Mouse (Mus musculus) spleen, postnatal 4 days (tissue): Measurements from ENCODE around the gene Cmtr1.

Experiments
- DNase-seq, 2 experiments: peaks; one replicate each; pipeline ENCODE4 v3.0.0; 2022; ENCODE audit warnings: low spot score in 2 of 2

Cmtr1 gene

DNA sequence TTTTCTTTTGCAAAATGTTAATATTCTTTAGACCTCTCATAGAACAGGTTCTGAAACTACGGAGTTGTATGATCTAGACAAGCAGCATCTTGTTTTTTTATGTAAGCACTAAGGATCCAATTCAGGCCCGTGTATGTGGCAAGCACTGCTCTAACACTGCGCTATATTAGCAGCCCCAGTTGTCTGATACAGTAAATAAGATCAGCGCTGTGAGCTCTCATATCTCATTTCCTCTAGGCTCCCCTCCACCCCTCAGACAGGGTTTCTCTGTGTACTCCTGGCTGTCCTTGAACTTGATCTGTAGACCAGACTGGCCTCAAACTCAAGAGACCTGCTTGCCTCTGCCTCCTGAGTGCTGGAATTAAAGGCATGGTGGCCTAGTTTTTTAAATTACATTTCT, 8.6 kb downstream of the Cmtr1 start:
- no peak for DNase-seq

DNA sequence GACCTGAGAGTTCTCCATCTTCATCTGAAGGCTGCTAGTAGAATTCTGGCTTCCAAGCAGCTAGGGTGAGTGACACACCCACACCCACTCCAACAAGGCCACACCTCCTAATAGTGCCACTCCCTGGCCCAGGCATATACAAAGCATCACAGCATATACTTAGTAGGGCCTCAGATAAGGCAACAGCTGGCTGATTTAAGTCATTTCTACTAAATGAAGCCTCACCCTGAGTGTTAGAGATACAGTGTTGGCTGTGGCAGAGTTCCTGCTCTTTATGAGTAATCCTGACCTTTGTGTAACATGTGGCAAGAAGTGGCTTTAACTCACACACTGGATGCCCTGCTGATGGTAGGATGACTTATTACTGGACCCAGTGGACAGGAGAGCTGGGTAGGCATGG, 9.5 kb downstream of the Cmtr1 start:
- peak in 1 of 2 experiments; percentile 49 for DNase-seq

GRCm38 (mm10) chr17:29671021-29671420, 10.6 kb downstream of the Cmtr1 start:
- DNase-seq = no peak

GRCm38 (mm10) chr17:29673325-29673724, 12.9 kb downstream of the Cmtr1 start:
- DNase-seq = no peak

DNA sequence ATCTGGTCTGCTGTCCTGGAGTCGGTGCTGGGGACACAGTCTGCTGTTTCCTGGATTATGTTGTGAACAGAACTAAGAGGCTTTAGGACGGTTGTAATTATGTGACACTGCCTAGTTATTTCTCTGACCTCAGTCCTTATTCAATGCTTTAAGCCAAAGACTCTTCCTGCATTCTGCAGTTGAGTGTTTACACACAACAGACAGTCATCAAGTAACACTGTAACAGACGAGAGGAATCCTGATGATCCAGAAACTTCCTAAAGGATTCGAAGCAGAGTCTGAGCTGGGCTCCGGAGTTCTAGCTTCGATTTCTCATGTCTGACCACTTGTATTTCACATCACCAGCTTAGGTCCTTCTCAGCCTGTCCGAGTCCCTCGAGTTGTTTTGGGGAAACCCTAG, 18.1 kb downstream of the Cmtr1 start:
- no peak for DNase-seq

DNA sequence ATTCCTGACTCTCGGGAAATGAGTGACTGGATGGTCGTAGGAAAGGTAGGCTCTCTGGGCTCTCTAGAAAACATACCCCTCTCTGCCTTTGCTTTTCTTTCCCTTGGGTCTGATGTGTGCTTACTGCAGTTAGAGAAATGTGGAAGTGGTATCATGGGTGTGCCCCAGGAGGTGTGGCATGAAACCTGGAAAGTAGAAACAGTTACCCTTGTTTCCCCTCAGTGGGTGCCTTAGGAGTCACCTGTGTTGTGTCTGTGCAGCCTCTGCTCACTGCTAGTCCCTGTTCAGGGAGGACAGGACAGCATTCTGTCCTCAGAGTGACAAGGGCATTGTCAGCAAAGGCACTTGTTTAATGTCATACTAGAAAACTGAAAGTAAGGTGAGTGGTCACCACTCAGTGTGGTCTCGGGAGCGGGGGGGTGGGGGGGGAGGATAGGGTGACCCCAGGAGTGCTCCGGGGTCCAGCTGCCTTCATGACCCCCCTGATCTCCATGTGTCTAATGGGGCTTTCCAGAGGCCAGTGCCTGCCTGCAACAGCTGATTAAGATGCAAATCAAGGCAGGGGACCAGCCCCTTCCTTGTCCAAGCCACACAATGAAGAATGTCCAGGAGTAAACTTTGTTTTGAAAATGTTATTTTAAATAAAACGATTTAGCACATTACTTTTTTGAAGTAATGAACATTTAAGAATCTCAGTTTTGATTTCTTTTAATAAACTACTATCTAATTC, 18.8 kb downstream of the Cmtr1 start:
- no peak for DNase-seq

- DNase-seq = no peak
Measured at GRCm38 (mm10) chr17:29680174-29680573, 19.8 kb downstream of the Cmtr1 start.

GRCm38 (mm10) chr17:29680921-29681320, 20.5 kb downstream of the Cmtr1 start:
- DNase-seq = no peak

DNA sequence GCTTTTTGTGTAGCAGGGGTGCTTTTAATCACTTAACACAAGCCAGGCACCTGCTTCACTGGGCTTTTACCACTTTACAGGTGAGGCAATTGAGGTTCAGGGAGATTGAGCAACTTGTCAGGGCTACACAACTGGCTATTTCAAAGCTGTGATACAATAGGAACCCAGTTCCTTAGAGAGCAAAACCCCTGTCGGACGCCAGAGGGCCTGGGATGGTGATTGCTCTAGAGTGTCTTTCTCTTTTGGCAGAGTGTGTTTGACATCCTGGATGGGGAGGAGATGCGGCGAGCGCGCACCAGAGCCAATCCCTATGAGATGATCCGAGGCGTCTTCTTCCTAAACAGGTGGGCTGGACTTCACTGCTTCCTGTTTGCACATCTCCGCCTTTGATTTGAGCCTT, 21.3 kb downstream of the Cmtr1 start:
- DNase-seq = no peak

GRCm38 (mm10) chr17:29682261-29682660, 21.9 kb downstream of the Cmtr1 start:
- DNase-seq = no peak

DNA sequence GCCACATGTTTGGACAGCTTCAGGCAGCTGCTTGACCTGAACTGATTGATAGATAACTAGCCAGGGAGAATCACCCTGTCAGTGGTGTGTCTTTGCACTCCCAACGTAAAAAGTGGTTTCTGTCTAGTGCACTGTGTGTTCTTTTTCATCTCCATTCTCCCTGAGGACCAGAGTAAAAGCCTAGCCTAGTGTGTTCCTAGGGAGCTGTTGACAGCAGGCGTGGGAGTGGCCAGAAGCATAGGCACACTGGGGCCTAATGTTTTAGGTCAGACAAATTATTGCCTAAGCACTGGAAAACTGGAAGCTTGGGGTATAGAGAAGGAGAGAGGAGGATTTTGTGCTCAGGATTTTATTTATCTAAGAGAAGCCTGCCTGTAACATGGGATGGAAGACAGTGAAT, 22.7 kb downstream of the Cmtr1 start:
- no peak for DNase-seq

GRCm38 (mm10) chr17:29684275-29684674, 23.9 kb downstream of the Cmtr1 start:
- no peak for DNase-seq

DNA sequence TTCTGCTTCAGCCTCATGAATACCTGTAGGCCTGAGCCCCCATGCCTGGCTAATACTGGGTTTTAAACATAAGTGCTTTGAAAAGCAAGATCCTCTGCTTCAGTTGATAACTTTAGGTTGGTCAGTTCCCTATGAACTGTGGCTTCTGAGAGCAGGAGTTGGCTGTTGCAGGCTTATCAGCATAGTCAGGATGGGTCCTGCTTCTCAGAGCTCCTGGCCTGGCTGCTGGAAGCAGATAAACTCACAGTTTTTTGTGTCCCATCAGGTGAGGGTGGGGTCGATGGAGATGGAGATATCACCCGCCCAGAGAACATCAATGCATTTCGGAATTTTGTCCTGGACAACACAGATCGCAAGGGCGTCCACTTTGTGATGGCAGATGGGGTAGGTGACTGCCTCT, 26.4 kb downstream of the Cmtr1 start:
- peak in 1 of 2 experiments; percentile 65 for DNase-seq

DNA sequence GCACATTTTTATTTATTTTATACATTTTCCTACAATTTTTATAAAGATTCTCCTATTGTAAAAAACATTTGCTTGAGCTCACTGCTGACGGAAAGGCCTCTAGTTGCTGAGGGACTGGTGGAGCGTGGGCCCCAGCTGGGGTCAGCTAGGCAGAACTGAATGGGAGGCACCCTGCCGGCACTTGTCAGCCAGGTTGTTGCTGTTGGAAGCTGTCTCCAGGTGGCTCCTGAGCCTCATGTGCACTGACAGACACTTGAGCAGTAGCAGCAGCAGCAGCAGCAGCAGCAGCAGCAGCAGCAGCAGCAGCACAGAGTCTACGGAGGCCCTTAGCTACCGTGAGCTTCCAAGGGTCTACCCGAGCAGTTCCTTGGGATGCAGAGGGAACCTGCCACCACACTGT, 27.0 kb downstream of the Cmtr1 start:
- DNase-seq = peak in 1 of 2 experiments; percentile 63

GRCm38 (mm10) chr17:29688610-29689009, 28.2 kb downstream of the Cmtr1 start:
- DNase-seq = no peak

- no peak for DNase-seq
Measured at GRCm38 (mm10) chr17:29690257-29690656, 29.9 kb downstream of the Cmtr1 start.

- DNase-seq = no peak
Measured at GRCm38 (mm10) chr17:29692827-29693226, 32.4 kb downstream of the Cmtr1 start.

GRCm38 (mm10) chr17:29693571-29693970, 33.2 kb downstream of the Cmtr1 start:
- no peak for DNase-seq

- DNase-seq = no peak
Measured at GRCm38 (mm10) chr17:29694516-29694915, 34.1 kb downstream of the Cmtr1 start.

- DNase-seq = no peak
Measured at GRCm38 (mm10) chr17:29696940-29697339, 36.5 kb downstream of the Cmtr1 start.

GRCm38 (mm10) chr17:29698421-29698820, 38.0 kb downstream of the Cmtr1 start:
- no peak for DNase-seq

- DNase-seq = no peak
Measured at GRCm38 (mm10) chr17:29700573-29700972, 40.2 kb downstream of the Cmtr1 start.

DNA sequence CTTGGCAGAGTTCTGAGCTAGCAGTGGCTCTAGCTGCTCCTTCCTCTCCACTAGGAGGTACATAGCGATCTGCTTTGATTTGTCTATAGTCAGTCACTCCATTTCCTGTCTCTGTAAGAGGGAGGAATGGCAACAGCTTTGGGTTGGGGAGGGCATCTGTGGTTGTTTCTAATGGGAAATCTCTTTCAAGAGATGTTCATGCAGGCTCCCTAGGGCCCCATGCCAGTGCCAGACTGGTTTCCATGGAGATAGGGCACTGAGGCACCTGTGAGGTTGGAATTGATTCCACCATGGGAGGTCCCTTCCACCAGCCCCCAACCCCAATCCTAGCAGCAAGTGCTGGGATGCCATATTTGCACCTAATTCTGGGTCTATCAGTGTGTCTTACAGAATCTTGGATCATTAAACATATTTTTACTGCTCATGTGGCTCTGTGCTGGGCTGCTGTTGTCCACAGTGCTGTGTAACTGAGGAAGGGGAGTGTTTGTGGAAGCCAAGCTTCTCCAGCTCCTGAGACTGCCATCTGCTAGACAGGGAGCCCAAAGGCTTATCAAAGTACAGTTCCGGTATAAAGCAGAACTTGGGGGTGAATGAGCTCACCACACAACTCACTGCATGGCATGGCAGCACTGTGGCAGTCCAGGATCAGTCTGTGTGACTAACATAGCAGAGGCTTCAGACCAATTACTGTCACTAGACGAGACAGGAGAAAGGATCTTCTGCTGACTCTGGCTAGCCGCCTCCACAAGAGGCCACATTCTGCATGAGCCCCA, 42.7 kb downstream of the Cmtr1 start:
- no peak for DNase-seq
